Mouse (Mus musculus): Measurements from ENCODE around the gene Ebf3.

Ebf3 gene

DNA sequence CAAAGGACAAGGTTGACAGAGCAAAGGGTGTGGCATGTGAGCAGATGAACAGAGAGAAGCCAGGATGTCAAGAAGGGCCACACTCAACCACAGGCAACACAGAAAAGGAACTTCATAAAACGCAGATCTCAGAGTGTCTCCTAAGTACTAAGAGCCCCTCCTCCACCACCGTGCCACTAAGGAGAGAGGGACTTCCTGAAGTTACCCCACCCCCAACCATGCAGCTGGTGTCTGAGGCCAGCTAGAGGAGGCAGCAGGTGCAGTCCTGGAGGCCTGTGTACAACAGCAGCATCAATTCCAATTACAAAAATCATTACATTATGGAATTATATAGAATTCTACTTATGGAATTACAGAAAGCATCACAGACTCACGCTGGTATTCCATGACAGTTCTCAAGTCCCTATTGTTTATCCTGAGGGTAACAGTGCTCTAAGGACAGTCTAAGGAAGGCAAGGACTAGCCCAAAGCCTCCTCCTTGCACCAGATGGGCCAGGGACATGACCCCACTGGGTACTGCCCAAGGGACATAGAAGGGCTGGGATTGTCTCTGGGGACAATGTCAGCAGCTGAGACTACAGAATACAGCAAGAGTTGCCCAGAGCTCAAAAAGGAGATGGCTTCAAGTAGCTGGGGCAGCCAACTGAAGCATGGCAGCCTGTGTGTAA lies 24.8 kb downstream of the Ebf3 start:
- DNase-seq (ENCODE audit: low read depth, low spot score) = no peak

GRCm38 (mm10) chr7:137278171-137278570 lies 36.1 kb downstream of the Ebf3 start:
- no peak for DNase-seq (ENCODE audit: low read depth, low spot score)

GRCm38 (mm10) chr7:137277713-137278112 lies 36.5 kb downstream of the Ebf3 start:
- no peak for DNase-seq (ENCODE audit: low read depth, low spot score)

GRCm38 (mm10) chr7:137272252-137272651 lies 42.0 kb downstream of the Ebf3 start:
- DNase-seq (ENCODE audit: low read depth, low spot score) = no peak

- DNase-seq (ENCODE audit: low read depth, low spot score) = peak; percentile 75
Measured at GRCm38 (mm10) chr7:137268452-137269155, 45.6 kb downstream of the Ebf3 start.

DNA sequence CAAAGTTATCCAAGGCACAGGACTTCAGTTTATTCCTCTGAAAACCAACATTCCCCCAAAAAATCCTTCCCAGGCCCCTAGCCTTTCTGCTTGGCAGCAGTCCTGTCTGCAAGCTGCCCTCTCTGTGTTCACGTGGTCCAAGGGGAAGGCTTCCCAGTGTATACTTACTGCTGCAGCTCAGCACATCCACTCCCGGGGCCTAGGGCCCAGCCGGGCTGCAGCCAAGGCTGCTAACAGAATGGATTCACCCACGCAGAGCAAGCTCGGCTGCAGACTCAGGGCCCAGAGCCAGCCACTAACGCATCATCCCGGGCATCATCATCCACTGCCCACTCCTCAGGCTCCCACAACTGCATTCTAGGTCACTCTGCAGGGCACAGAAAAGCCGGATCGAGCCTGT lies 46.8 kb downstream of the Ebf3 start:
- DNase-seq (ENCODE audit: low read depth, low spot score) = no peak

DNA sequence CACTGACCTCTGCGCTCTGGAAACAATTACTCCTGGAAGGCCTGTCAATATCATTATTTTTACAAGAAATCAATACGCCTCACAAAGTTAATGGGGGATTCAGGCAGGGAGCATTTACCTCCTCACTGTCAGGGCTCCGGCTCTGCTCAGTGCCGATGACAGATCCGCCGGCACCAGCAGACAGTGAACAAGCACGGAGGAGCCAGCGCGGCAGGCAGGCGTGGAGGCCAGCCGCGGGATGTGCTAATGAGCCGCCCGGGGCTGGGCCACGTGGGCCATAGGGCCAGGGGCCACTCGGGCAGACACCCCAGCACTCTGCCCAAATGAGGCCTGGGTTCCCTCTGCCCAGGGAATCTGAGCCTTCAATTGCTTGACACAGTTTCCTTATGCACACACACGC lies 47.7 kb downstream of the Ebf3 start:
- no peak for DNase-seq (ENCODE audit: low read depth, low spot score)

DNA sequence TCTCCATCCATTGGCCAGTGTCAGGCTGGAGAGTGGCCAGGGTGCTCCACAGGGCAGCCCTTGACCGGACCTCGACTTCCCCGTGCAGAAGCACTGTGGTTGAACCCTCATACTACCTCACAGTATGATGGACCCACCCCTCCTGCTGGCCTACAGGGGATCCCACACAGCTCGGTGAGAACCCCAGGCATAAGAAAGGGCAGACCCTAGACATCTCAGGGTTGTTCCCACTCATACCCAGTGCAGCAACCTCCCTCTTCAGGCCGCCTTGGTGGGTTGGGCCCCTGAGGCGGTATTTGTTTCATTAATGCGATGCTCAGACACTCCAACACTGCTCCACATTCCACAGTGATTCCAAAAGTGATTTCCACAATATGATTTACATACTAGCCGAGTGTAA lies 51.9 kb downstream of the Ebf3 start:
- no peak for DNase-seq (ENCODE audit: low read depth, low spot score)

- DNase-seq (ENCODE audit: low read depth, low spot score) = peak; percentile 84
Measured at GRCm38 (mm10) chr7:137246213-137246872, 67.9 kb downstream of the Ebf3 start.

DNA sequence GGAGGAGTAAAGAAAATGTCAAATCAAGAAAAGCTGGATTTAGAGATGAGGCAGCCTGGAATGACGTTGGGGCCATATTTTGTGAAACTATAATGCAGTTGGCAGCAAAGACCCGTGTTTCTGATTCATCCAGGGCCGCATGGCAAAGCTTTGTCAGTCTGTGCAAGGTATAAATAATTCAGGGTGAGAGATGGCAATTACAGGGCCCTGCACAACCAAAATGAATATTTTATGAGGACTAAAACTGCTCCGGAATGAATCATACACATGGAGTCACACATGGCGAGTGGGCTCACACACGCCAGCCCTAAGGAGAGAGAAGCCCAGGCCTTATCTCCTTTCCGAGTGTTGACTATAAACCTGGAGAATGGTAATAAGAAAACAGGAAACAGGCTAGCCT lies 69.4 kb downstream of the Ebf3 start:
- DNase-seq (ENCODE audit: low read depth, low spot score) = no peak

- no peak for DNase-seq (ENCODE audit: low read depth, low spot score)
Measured at GRCm38 (mm10) chr7:137240481-137240880, 73.8 kb downstream of the Ebf3 start.

DNA sequence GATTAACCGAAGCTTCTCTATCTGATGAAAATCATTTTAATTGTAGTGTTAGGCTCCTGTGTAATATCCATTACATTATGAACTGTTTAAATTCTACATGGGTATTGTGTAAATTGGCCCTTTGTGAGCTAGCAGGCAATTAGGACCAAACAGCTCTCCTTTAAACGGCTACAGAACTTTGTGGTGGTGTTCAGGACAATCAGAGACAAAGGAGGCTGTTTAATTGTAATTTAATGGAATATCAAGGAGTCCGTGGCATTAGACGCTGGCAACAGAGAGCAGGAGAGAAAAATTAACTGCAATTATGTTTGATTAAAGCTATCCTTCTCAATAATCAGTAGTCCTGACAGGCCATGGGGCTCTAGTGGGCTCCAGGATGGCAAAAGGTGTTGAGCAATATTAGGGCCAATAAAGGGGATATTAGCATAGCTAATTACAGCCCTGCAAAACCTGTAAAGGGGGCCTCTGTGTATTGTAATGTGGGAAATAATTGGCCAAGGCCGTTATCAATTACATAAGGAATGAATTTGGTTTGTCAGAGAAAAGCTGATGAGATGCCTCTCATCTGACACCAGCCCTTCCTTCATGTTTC lies 74.6 kb downstream of the Ebf3 start:
- DNase-seq (ENCODE audit: low read depth, low spot score) = no peak

- DNase-seq (ENCODE audit: low read depth, low spot score) = no peak
Measured at GRCm38 (mm10) chr7:137237419-137237818, 76.8 kb downstream of the Ebf3 start.

DNA sequence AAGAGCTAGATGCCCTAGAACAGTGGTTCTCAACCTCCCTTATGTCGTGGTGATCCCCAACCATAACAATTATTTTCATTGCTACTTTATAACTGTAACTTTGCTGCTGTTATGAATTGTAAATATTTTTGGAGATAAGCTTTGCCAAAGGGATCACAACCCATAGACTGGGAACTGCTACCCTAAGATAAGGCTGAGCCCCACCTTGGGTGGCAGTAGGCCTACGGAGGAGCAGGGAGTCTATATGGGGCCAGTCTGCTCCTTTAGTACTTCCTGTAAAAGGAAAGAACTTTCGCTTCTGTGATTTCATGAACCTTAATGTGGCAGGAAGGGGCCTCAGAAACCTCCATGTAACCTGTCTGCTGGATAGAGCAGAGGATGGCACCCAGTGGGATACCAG lies 90.4 kb downstream of the Ebf3 start:
- DNase-seq (ENCODE audit: low read depth, low spot score) = no peak

GRCm38 (mm10) chr7:137222831-137223505 lies 91.3 kb downstream of the Ebf3 start:
- DNase-seq (ENCODE audit: low read depth, low spot score) = no peak

- DNase-seq (ENCODE audit: low read depth, low spot score) = no peak
Measured at GRCm38 (mm10) chr7:137221599-137221998, 92.6 kb downstream of the Ebf3 start.

GRCm38 (mm10) chr7:137220436-137220835 lies 93.8 kb downstream of the Ebf3 start:
- DNase-seq (ENCODE audit: low read depth, low spot score) = no peak

DNA sequence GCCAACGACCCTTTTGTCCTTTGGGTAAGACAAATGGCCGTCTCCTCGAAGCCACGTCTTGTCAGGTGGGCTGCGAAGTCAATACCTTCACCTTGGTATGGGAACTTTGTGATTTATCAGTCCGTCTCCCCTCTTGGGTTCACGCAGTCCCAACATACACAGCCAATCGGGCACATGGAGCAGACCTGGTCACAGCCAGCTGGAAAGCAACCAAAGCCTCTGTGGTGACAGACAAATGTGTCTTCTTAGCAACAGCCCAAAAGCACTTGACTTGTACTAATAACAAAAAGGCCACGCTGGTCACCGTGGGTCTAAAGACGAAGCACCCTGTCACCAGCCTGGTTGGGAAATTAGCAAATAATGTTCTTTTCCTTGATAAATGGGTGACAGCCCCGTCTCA lies 95.5 kb downstream of the Ebf3 start:
- no peak for DNase-seq (ENCODE audit: low read depth, low spot score)

- no peak for DNase-seq (ENCODE audit: low read depth, low spot score)
Measured at GRCm38 (mm10) chr7:137213444-137213843, 100.8 kb downstream of the Ebf3 start.

- no peak for DNase-seq (ENCODE audit: low read depth, low spot score)
Measured at GRCm38 (mm10) chr7:137211332-137211731, 102.9 kb downstream of the Ebf3 start.

DNA sequence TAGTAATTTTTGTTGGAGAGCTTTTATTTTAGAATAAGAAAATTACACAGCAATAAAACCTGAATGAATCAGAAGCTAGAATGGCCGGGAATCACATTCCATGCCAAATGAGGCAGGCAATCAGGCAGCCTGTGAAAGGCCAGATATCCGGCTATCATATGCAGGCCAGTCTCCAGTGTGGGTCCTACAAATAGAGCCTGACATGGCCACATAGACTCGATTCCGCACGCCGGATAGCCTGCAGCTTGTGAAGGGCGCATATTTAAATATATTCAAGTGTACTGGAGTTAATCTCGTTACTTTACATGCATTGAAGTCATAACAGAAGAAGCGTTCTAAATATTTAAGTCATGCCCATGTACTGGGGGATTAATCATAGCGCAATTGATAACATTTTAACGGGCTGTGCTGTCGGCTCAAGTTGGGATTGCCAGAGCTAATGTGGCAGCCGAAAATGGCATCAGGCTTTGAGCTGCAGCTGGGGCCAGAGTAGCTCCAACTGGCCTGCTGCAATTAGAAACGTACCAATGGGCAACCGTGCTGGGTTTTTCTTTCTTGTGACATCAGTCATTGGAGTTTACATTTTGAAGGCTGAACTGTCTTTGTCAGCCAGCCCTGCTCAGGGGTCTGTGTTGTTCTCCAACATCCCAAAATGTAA lies 104.4 kb downstream of the Ebf3 start:
- DNase-seq (ENCODE audit: low read depth, low spot score) = no peak

Measured in mesoderm, embryonic 11.5 days (tissue).